Mouse (Mus musculus) liver, postnatal 0 days (tissue): ENCODE results near the gene Stx1b. TPM values are rescaled to one million over a fixed set of nuclear protein-coding genes. Genes with fewer than 3 reads are reported as not detected.
A peak's percentile ranks its signal among the peaks of the same experiment; 100 is the strongest.

ENCODE experiments used
- ATAC-seq: fragments of 200-750 bp; cut with Nextera tagmentation; 2 replicates; pipeline ENCODE4 v1.8.0; 2017; ENCODE audit warnings: mild to moderate bottlenecking, moderate library complexity
- DNase-seq: peaks from one replicate; pipeline ENCODE4 v3.0.0-alpha.2; 2016
- H3K27ac ChIP-seq: fragments of 300-500 bp; sonication (generic); 2 replicates; pipeline ENCODE4 v1.5.1; 2014; ENCODE audit warnings: antibody characterized with exemption, moderate library complexity, mild to moderate bottlenecking, low read depth
- H3K27me3 ChIP-seq: fragments of 300-500 bp; sonication (generic); 2 replicates; pipeline ENCODE4 v1.6.1; 2014; ENCODE audit warnings: low read length, control low read depth, mixed read lengths; ENCODE audit not compliant: insufficient read depth
- H3K36me3 ChIP-seq: fragments of 300-500 bp; sonication (generic); replicated peaks from 2 replicates; pipeline ENCODE4 v1.6.1; 2014; ENCODE audit warnings: mild to moderate bottlenecking, control low read depth, low read length, moderate library complexity, mixed read lengths; ENCODE audit not compliant: insufficient read depth
- H3K4me1 ChIP-seq: fragments of 300-500 bp; sonication (generic); 2 replicates; pipeline ENCODE4 v1.6.1; 2014; ENCODE audit warnings: antibody characterized with exemption, mild to moderate bottlenecking, control low read depth; ENCODE audit not compliant: insufficient read depth
- H3K4me2 ChIP-seq: fragments of 300-500 bp; sonication (generic); 2 replicates; pipeline ENCODE4 v1.6.1; 2014; ENCODE audit warnings: low read depth, mild to moderate bottlenecking, low read length, moderate library complexity, mixed read lengths
- H3K4me3 ChIP-seq: fragments of 300-500 bp; sonication (generic); 2 replicates; pipeline ENCODE4 v1.5.1; 2014; ENCODE audit warnings: low read depth, low read length
- H3K9ac ChIP-seq: fragments of 300-500 bp; sonication (generic); replicated peaks from 2 replicates; pipeline ENCODE4 v1.6.1; 2014; ENCODE audit warnings: mild to moderate bottlenecking, moderate library complexity
- H3K9me3 ChIP-seq: fragments of 300-500 bp; sonication (generic); 2 replicates; pipeline ENCODE4 v1.6.1; 2016; ENCODE audit warnings: mild to moderate bottlenecking, control low read depth, low read length, mixed read lengths
- CTCF ChIP-seq: sonication (generic); IDR thresholded peaks from 2 replicates; pipeline ENCODE4 v1.5.1; 2016; ENCODE audit warnings: antibody characterized with exemption, low read depth
- EP300 ChIP-seq: IDR thresholded peaks from 2 replicates; pipeline ENCODE4 v1.6.1; 2016; ENCODE audit warnings: antibody characterized with exemption, low read depth, mild to moderate bottlenecking
- WGBS: fragments of 180-500 bp; shearing (Covaris S2); extraction: QIAGEN DNeasy Blood & Tissue Kit; methylation state at CpG from one replicate; pipeline ENCODE4 v1.1.7; 2014; ENCODE audit not compliant: insufficient replicate concordance; 5-methylcytosine and 5-hydroxymethylcytosine counted together
- polyA plus RNA-seq: library from polyadenylated mRNA; unstranded; fragments of >200 nt; fragmentation: Nextera tagmentation; extraction: Ambion mirVana; gene quantifications from 2 replicates; pipeline ENCODE4 v1.2.1, GENCODE M21; 2015

Stx1b gene
- polyA plus RNA-seq, 1 experiment from 2014 or later: 0.48 TPM

- H3K27ac ChIP-seq: no peak overlapping the region
- DNase-seq (no peak), ATAC-seq (no peak)
- TF ChIP-seq EP300: no peak
- no peaks in the 10 kb centered on the region for H3K9me3 ChIP-seq
- H3K36me3 ChIP-seq: no peaks in the 10 kb centered on the region
- no peak overlapping the region for H3K4me2 ChIP-seq
- H3K4me3 ChIP-seq: no peak overlapping the region
- peaks cover 3% of the 10 kb centered on the region; the same call in 1 of the 2 replicates for H3K4me1 ChIP-seq
- peaks cover 5% of the 10 kb centered on the region; the same call in 1 of the 2 replicates for H3K27me3 ChIP-seq
- 36% methylated on average over 13 of the region's 13 CpGs for WGBS
- no peak overlapping the region for H3K9ac ChIP-seq
These were observed 3.4 kb downstream of the Stx1b start for GRCm38 (mm10) chr7:127820836-127821509.

GRCm38 (mm10) chr7:127817776-127818175 lies 6.6 kb downstream of the Stx1b start:
- ATAC-seq (no peak), DNase-seq (no peak)
- TF ChIP-seq CTCF: no peak
- no peak for TF ChIP-seq EP300
- no peaks in the 10 kb centered on the region for H3K36me3 ChIP-seq
- H3K4me2 ChIP-seq: no peak overlapping the region
- H3K4me1 ChIP-seq: peaks cover 13% of the 10 kb centered on the region
- 85% methylated on average over 5 of the region's 5 CpGs for WGBS
- H3K4me3 ChIP-seq: no peak overlapping the region
- H3K9me3 ChIP-seq: no peaks in the 10 kb centered on the region
- H3K27ac ChIP-seq: no peak overlapping the region
- H3K9ac ChIP-seq: no peak overlapping the region
- H3K27me3 ChIP-seq: no peaks in the 10 kb centered on the region

DNA sequence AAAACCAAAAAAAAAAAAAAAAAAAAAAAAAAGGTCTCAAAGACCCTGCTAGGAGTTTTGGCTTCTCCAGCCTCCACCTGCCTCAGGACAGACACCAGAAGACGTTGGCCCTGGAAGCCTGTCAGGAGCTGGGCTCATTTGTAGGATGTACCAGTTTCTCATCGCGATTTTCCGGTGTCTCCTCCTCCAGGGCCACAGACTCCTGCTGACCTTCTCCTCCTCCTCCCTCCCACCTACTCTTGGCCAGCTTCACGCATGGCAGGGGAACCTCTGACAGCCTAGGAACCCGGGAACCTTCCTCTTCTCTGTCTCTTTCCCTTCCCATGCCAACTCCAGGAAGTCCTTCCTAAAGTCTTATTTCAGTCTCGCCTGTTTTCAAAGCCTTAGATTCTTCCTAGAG lies 7.3 kb downstream of the Stx1b start:
- TF ChIP-seq CTCF: no peak
- Histone ChIP-seq H3K4me3 (no peak overlapping the region), H3K4me1 (peaks cover 13% of the 10 kb centered on the region), H3K4me2 (no peak overlapping the region), H3K27me3 (no peaks in the 10 kb centered on the region), H3K27ac (no peak overlapping the region), H3K9ac (no peak overlapping the region), H3K36me3 (no peaks in the 10 kb centered on the region), H3K9me3 (no peaks in the 10 kb centered on the region)
- ATAC-seq: no peak
- no peak for DNase-seq
- WGBS: 67% methylated on average over 7 of the region's 7 CpGs

DNA sequence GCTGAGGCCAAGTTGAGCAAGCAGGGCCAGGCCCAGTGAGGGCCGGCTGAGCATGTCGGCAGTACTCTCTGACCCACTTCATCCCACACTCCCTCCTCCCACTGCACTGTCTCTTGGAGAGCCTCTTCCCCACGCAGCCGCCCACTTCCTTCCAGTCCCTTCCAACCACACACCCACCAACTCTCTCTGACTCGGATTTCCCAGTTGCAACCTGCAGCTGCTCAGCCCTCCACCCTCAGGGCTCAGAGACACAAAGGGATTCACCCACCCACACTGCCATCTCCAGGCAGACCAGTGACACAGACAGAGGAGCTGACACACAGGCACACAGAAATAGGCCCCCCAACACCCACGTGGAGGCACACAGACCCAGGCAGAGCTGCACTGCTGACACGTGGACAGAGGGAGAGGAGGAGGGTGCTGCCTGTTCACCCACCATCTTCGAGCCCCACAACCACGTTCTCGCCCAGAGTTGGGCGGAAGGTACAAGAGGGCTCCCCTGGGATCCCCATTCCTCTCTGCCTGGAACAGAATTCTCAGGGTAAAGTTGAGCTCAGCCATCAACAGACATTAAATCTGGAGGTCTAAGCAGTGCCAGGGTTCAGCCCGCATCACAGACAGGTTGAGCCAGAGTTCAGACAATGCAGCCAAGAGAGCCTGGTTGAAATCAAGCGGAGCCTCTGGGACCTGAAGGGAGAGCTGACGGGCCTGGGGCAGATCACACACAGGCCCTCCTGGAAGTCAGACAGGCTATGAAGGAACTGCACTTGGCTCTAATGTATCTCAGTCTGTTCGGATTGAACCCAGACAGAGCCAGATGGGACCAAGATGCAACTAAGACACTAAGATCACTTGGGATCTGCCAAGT lies 8.2 kb downstream of the Stx1b start:
- no peaks in the 10 kb centered on the region for H3K36me3 ChIP-seq
- H3K4me2 ChIP-seq: peak overlapping the region; percentile 38
- TF ChIP-seq EP300 (no peak), CTCF (peak; percentile 78)
- no peak overlapping the region for H3K4me3 ChIP-seq
- H3K9ac ChIP-seq: peak overlapping the region; percentile 41
- 40% methylated on average over 15 of the region's 15 CpGs for WGBS
- ATAC-seq: peak; percentile 51
- H3K27ac ChIP-seq: peak overlapping the region; percentile 97
- H3K9me3 ChIP-seq: no peaks in the 10 kb centered on the region
- H3K4me1 ChIP-seq: peaks cover 13% of the 10 kb centered on the region
- DNase-seq: peak; percentile 62
- no peaks in the 10 kb centered on the region for H3K27me3 ChIP-seq

- Histone ChIP-seq H3K36me3 (no peaks in the 10 kb centered on the region), H3K4me3 (no peak overlapping the region), H3K4me1 (peaks cover 15% of the 10 kb centered on the region), H3K9ac (peak overlapping the region; percentile 16; the same call in 1 of the 2 replicates), H3K27ac (peak overlapping the region; percentile 97), H3K27me3 (no peaks in the 10 kb centered on the region), H3K4me2 (peak overlapping the region; percentile 50), H3K9me3 (no peaks in the 10 kb centered on the region)
- no peak for ATAC-seq
- no peak for TF ChIP-seq CTCF
- no peak for TF ChIP-seq EP300
- WGBS: 75% methylated on average over 15 of the region's 15 CpGs
- no peak for DNase-seq
These were observed 9.2 kb downstream of the Stx1b start for GRCm38 (mm10) chr7:127815116-127815665.

GRCm38 (mm10) chr7:127814241-127814921 lies 10.0 kb downstream of the Stx1b start:
- H3K4me2 ChIP-seq: peak overlapping the region; percentile 50
- no peaks in the 10 kb centered on the region for H3K9me3 ChIP-seq
- H3K36me3 ChIP-seq: no peaks in the 10 kb centered on the region
- peak; percentile 78 for ATAC-seq
- H3K4me1 ChIP-seq: peaks cover 19% of the 10 kb centered on the region
- peak overlapping the region; percentile 53 for H3K9ac ChIP-seq
- DNase-seq: peak; percentile 58
- no peak overlapping the region for H3K4me3 ChIP-seq
- TF ChIP-seq CTCF (no peak), EP300 (peak; percentile 75)
- 62% methylated on average over 19 of the region's 19 CpGs for WGBS
- no peaks in the 10 kb centered on the region for H3K27me3 ChIP-seq
- peak overlapping the region; percentile 97 for H3K27ac ChIP-seq
